Mouse (Mus musculus): ENCODE data around the gene Rad23a. TPM values are rescaled to one million over a fixed set of nuclear protein-coding genes. Genes with fewer than 3 reads are reported as not detected.
A peak's percentile ranks its signal among the peaks of the same experiment; 100 is the strongest.

The Rad23a gene
- 273 and 355 TPM in 2 replicates for total RNA-seq (2015; ENCODE audit: low replicate concordance)
- total RNA-seq (2017; ENCODE audit: low replicate concordance): 296 and 306 TPM in 2 replicates

- peak; percentile 77 for ATAC-seq (replicated peaks; ENCODE audit: low FRiP score, poor library complexity, severe bottlenecking)
These were observed at the start of gene Rad23a for GRCm38 (mm10) chr8:84840248-84840999. Gene Rad23a, minus strand, starts transcription at chr8:84840665.

GRCm38 (mm10) chr8:84889141-84889540 lies 48.7 kb upstream of the Rad23a start:
- no peak for ATAC-seq (replicated peaks; ENCODE audit: low FRiP score, poor library complexity, severe bottlenecking)

- ATAC-seq (replicated peaks; ENCODE audit: low FRiP score, poor library complexity, severe bottlenecking): no peak
These were observed 47.8 kb upstream of the Rad23a start for GRCm38 (mm10) chr8:84888280-84888679.

GRCm38 (mm10) chr8:84884728-84885127 lies 44.3 kb upstream of the Rad23a start:
- no peak for ATAC-seq (replicated peaks; ENCODE audit: low FRiP score, poor library complexity, severe bottlenecking)

GRCm38 (mm10) chr8:84878915-84879314 lies 38.5 kb upstream of the Rad23a start:
- ATAC-seq (replicated peaks; ENCODE audit: low FRiP score, poor library complexity, severe bottlenecking): peak; percentile 74

- no peak for ATAC-seq (replicated peaks; ENCODE audit: low FRiP score, poor library complexity, severe bottlenecking)
These were observed 37.0 kb upstream of the Rad23a start for GRCm38 (mm10) chr8:84877297-84878035.

- ATAC-seq (replicated peaks; ENCODE audit: low FRiP score, poor library complexity, severe bottlenecking): no peak
These were observed 33.9 kb upstream of the Rad23a start for GRCm38 (mm10) chr8:84874339-84874738.

GRCm38 (mm10) chr8:84873016-84873415 lies 32.6 kb upstream of the Rad23a start:
- no peak for ATAC-seq (replicated peaks; ENCODE audit: low FRiP score, poor library complexity, severe bottlenecking)

GRCm38 (mm10) chr8:84872309-84872965 lies 32.0 kb upstream of the Rad23a start:
- ATAC-seq (replicated peaks; ENCODE audit: low FRiP score, poor library complexity, severe bottlenecking): peak; percentile 79

- ATAC-seq (replicated peaks; ENCODE audit: low FRiP score, poor library complexity, severe bottlenecking): peak; percentile 80
These were observed 31.2 kb upstream of the Rad23a start, which contains the start of gene Syce2 for GRCm38 (mm10) chr8:84871376-84872308. Gene Syce2, plus strand, starts transcription at chr8:84872111.

GRCm38 (mm10) chr8:84856864-84857441 lies 16.5 kb upstream of the Rad23a start, which contains the start of gene Farsa:
Gene Farsa, plus strand, starts transcription at chr8:84856989.
- ATAC-seq (replicated peaks; ENCODE audit: low FRiP score, poor library complexity, severe bottlenecking): peak; percentile 98

- peak; percentile 43 for ATAC-seq (replicated peaks; ENCODE audit: low FRiP score, poor library complexity, severe bottlenecking)
These were observed 16.0 kb upstream of the Rad23a start for GRCm38 (mm10) chr8:84856434-84856833.

- ATAC-seq (replicated peaks; ENCODE audit: low FRiP score, poor library complexity, severe bottlenecking): no peak
These were observed 7.4 kb upstream of the Rad23a start for GRCm38 (mm10) chr8:84847684-84848435.

GRCm38 (mm10) chr8:84846722-84847572 lies 6.5 kb upstream of the Rad23a start, which contains the start of gene Calr:
Gene Calr, minus strand, starts transcription at chr8:84846934.
- peak; percentile 94 for ATAC-seq (replicated peaks; ENCODE audit: low FRiP score, poor library complexity, severe bottlenecking)

GRCm38 (mm10) chr8:84846094-84846721 lies 5.7 kb upstream of the Rad23a start:
- ATAC-seq (replicated peaks; ENCODE audit: low FRiP score, poor library complexity, severe bottlenecking): peak; percentile 27

- no peak for ATAC-seq (replicated peaks; ENCODE audit: low FRiP score, poor library complexity, severe bottlenecking)
These were observed 5.1 kb upstream of the Rad23a start for GRCm38 (mm10) chr8:84845355-84846093.

Data from erythroid progenitor cell, adult 5-6 weeks (primary cell).